Mouse (Mus musculus) limb, embryonic 11.5 days (tissue): Measurements from ENCODE around the gene Kif6. TPM values are rescaled to one million over a fixed set of nuclear protein-coding genes. Genes with fewer than 3 reads are reported as not detected.
A peak's percentile ranks its signal among the peaks of the same experiment; 100 is the strongest.

Source experiments
- ATAC-seq: fragments of 200-750 bp; cut with Nextera tagmentation; 2 replicates; pipeline ENCODE4 v1.8.0; 2017; ENCODE audit warnings: low read depth; ENCODE audit not compliant: insufficient number of reproducible peaks, low FRiP score, low TSS enrichment
- DNase-seq: peaks from one replicate; pipeline ENCODE4 v3.0.0-alpha.2; 2015; ENCODE audit warnings: low spot score
- H3K27ac ChIP-seq: fragments of 300-500 bp; sonication (generic); replicated peaks from 2 replicates; pipeline ENCODE4 v1.5.1; 2014; ENCODE audit warnings: low read depth, mild to moderate bottlenecking, low read length
- H3K27me3 ChIP-seq: fragments of 300-500 bp; sonication (generic); 2 replicates; pipeline ENCODE4 v1.6.1; 2014; ENCODE audit warnings: mild to moderate bottlenecking, low read length, mixed read lengths; ENCODE audit not compliant: control insufficient read depth, insufficient read depth
- H3K36me3 ChIP-seq: fragments of 300-500 bp; sonication (generic); 2 replicates; pipeline ENCODE4 v1.6.1; 2014; ENCODE audit warnings: mild to moderate bottlenecking, low read length, moderate library complexity, mixed read lengths; ENCODE audit not compliant: control insufficient read depth, insufficient read depth
- H3K4me1 ChIP-seq: fragments of 300-500 bp; sonication (generic); 2 replicates; pipeline ENCODE4 v1.6.1; 2014; ENCODE audit warnings: low read length, mixed read lengths; ENCODE audit not compliant: control insufficient read depth, insufficient read depth
- H3K4me2 ChIP-seq: fragments of 300-500 bp; sonication (generic); 2 replicates; pipeline ENCODE4 v1.6.1; 2014; ENCODE audit warnings: low read depth, mild to moderate bottlenecking, moderate library complexity; ENCODE audit not compliant: severe bottlenecking
- H3K4me3 ChIP-seq: fragments of 300-500 bp; sonication (generic); 2 replicates; pipeline ENCODE4 v1.5.1; 2014; ENCODE audit warnings: low read depth, low read length
- H3K9ac ChIP-seq: fragments of 300-500 bp; sonication (generic); 2 replicates; pipeline ENCODE4 v1.6.1; 2014; ENCODE audit warnings: mild to moderate bottlenecking, low read length
- H3K9me3 ChIP-seq: fragments of 300-500 bp; sonication (generic); 2 replicates; pipeline ENCODE4 v1.6.1; 2016; ENCODE audit warnings: low read length; ENCODE audit not compliant: control insufficient read depth
- WGBS: fragments of 180-500 bp; shearing (Covaris S2); extraction: QIAGEN DNeasy Blood & Tissue Kit; methylation state at CpG from one replicate; pipeline ENCODE4 v1.1.7; 2014; 5-methylcytosine and 5-hydroxymethylcytosine counted together
- polyA plus RNA-seq: library from polyadenylated mRNA; unstranded; fragments of >200 nt; fragmentation: Nextera tagmentation; extraction: Ambion mirVana; gene quantifications from 2 replicates; pipeline ENCODE4 v1.2.1, GENCODE M21; 2014

Gene Kif6
- polyA plus RNA-seq, 1 experiment from 2014 or later = 4.9 TPM

DNA sequence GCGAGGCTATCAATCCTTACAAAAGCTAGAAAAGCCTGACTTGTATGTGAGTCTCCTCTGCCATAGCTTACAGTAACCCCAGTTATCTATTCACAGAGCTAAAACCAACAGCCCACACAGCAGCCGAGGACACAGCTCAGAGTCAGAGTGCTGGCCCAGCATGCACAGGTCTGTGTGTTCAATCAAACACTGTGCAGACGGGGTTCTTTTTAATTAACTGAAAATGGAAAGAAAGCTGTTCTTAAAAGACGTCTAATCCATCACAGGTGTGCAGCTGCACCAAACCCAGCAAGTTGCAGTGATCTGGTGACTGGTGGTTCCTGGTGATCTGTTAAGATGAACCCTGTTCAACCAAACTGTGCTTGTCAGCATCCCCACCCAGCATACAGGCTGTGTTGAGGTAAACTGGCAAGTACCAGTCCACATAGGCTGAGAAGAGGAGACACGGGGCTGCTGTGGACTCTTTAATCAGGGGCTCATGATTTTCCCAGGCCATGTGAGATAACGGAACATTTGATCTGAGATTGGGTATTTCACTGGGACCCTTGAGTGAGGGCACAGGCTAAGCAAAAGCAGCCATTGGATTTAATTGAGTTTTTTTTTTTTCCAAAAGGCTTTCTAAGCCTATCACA lies 193.9 kb downstream of the Kif6 start:
- Histone ChIP-seq H3K4me2 (no peak overlapping the region), H3K9me3 (no peaks in the 10 kb centered on the region), H3K36me3 (no peaks in the 10 kb centered on the region), H3K27me3 (no peaks in the 10 kb centered on the region), H3K4me3 (no peak overlapping the region), H3K9ac (no peak overlapping the region), H3K27ac (peak overlapping the region; percentile 77), H3K4me1 (peaks cover 16% of the 10 kb centered on the region)
- 23% methylated on average over 6 of the region's 6 CpGs for WGBS
- ATAC-seq (peak; percentile 26; the same call in 1 of the 2 replicates), DNase-seq (peak; percentile 42)

DNA sequence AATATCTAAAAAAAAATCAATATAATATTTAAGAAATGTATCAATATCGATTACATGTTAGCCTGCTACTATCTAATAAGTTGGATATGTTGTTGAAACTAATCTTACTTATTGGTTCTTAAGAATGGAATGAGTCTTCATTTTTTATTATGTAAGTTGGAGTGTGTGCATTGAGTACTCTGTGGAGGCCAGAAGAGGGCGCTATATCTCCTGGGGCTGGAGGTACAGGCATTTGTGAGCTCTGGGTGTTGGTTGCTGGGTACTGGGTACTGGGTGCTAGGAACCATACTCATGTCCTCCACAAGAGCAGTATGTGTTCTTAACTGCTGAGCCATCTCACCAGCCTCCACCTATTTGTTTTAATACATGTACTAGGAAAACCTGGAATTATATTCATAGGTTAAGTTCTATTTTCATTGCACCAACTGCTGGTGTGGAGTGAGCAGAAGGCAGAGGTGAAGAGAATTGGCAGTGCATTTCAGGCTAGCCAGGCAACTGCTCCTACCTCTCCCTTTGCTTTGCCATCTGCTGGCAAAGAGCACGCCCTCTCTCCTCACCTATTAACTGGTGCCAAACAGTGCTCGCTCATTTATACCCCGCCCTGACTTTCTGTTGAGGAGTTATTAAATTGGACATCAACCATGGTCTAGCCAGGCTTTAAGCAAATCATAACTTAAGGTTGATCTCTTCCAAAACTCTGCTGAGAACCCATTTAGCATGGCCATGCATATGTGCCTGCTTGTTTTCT lies 199.1 kb downstream of the Kif6 start:
- WGBS = 90% methylated on average over 5 of the region's 5 CpGs
- H3K4me2 ChIP-seq = no peak overlapping the region
- no peaks in the 10 kb centered on the region for H3K9me3 ChIP-seq
- H3K36me3 ChIP-seq = no peaks in the 10 kb centered on the region
- H3K4me1 ChIP-seq = peaks cover 18% of the 10 kb centered on the region
- H3K27ac ChIP-seq = no peak overlapping the region
- DNase-seq (no peak), ATAC-seq (no peak)
- no peak overlapping the region for H3K9ac ChIP-seq
- no peak overlapping the region for H3K4me3 ChIP-seq
- H3K27me3 ChIP-seq = no peaks in the 10 kb centered on the region

DNA sequence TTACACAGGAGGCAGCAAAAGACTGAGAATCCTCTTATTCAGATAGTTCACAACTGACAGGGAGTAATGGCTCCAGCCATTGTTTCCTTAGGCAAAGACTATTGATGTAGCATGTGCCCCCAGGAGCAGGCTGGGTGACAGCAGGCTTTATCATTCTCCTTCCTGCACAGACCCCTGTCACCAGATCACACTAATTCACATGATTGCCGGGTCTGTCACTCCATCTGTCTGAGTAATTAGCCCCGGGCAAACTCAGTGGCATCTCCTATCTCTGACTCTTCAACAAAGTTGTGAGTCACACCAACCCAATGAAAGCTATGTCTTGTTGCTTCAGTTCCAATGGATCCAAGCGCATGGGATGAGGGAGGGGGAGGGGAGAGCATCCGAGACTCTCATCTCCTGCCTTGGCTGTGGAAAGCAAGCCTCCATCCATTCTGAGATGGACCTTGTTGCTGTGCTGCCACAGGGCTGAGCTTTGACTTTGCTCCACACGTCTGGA lies 201.2 kb downstream of the Kif6 start:
- Histone ChIP-seq H3K4me3 (no peak overlapping the region), H3K27ac (peak overlapping the region; percentile 77), H3K27me3 (no peaks in the 10 kb centered on the region), H3K9ac (no peak overlapping the region), H3K4me1 (peaks cover 14% of the 10 kb centered on the region), H3K4me2 (no peak overlapping the region), H3K36me3 (no peaks in the 10 kb centered on the region), H3K9me3 (no peaks in the 10 kb centered on the region)
- DNase-seq = peak; percentile 50
- WGBS = 8% methylated on average over 5 of the region's 5 CpGs
- ATAC-seq = peak; percentile 59; the same call in 1 of the 2 replicates

DNA sequence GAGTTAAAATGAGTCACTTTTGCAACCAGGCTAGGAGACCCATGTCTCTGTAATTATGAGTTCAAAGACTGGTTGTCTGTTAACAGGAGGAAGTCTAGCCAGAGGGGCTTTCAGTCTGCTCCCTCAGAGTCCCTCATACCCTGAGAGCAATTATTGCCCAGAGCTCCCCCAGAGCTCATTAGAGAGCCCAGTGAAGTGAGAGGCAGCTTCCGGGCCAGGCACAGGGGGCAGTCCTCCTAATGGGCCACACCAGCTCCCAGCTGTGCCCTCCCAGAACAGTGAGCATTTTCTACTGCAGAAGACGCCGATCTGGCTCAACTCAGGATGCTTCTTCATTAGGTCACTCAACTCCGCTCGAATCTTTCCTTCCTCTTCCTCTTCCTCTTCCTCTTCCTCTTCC lies 201.8 kb downstream of the Kif6 start:
- Histone ChIP-seq H3K4me2 (peak overlapping the region; percentile 12; the same call in 1 of the 2 replicates), H3K36me3 (no peaks in the 10 kb centered on the region), H3K27ac (peak overlapping the region; percentile 77), H3K27me3 (no peaks in the 10 kb centered on the region), H3K4me1 (peaks cover 14% of the 10 kb centered on the region), H3K9ac (no peak overlapping the region), H3K9me3 (no peaks in the 10 kb centered on the region), H3K4me3 (no peak overlapping the region)
- 11% methylated on average over 5 of the region's 5 CpGs for WGBS
- ATAC-seq (peak; percentile 87), DNase-seq (peak; percentile 80)

DNA sequence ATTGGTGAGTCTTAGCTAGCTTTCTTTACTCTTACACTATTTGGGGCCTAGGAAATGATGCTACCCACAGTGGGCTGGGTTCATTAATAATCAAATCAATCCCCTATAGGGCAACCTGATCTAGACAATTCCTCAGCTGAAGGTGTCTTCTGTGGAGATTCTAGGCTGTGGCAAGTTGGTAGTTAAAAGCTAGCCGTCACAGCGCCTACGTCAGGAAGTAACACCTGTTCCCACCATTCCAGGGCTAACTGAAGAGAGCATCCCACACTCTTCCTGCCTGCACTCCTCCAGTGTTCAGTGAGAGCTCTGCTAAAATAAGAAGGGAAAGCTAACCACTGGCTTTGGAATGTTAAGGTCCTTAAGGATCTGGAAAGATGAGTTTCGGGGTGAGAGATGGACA lies 205.3 kb downstream of the Kif6 start:
- Histone ChIP-seq H3K4me1 (peaks cover 14% of the 10 kb centered on the region), H3K4me3 (no peak overlapping the region), H3K9me3 (no peaks in the 10 kb centered on the region), H3K4me2 (no peak overlapping the region), H3K9ac (no peak overlapping the region), H3K36me3 (no peaks in the 10 kb centered on the region), H3K27me3 (no peaks in the 10 kb centered on the region), H3K27ac (no peak overlapping the region)
- DNase-seq (no peak), ATAC-seq (no peak)
- 81% methylated on average over 4 of the region's 4 CpGs for WGBS

DNA sequence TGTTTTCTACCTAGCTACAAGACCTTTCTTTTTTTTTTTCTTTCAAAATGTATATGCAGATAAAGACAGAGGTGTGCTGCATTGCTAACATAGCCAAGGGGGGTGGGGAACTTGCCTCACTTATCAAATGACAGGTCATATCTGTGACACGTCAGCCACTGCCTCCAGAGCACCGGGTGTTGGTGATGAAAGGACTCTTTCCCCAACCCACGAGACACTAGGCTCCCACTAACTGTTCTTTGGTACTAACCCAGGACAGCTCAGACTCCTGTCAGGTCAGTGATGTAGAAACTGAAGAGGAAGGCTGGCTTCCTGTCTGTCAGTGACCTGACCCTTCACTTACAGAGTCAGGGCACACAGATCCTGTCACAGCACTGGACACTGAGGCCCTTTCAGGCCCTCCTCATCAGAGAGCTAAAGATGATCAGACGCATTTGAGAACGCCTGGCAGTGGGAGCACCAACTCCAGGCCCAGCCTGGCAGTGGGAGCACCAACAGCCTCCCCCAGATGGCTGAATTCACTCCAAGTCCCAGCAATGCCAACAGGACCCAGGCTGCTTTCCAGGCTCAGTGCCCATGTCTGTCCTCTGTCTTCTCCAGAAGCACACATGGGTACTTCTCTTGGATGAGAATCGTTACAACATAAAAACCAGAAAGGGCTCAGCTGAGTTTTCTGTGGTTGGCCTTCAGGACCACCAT lies 209.4 kb downstream of the Kif6 start:
- WGBS = 37% methylated on average over 6 of the region's 6 CpGs
- H3K27ac ChIP-seq = no peak overlapping the region; the same call in 1 of the 2 replicates

DNA sequence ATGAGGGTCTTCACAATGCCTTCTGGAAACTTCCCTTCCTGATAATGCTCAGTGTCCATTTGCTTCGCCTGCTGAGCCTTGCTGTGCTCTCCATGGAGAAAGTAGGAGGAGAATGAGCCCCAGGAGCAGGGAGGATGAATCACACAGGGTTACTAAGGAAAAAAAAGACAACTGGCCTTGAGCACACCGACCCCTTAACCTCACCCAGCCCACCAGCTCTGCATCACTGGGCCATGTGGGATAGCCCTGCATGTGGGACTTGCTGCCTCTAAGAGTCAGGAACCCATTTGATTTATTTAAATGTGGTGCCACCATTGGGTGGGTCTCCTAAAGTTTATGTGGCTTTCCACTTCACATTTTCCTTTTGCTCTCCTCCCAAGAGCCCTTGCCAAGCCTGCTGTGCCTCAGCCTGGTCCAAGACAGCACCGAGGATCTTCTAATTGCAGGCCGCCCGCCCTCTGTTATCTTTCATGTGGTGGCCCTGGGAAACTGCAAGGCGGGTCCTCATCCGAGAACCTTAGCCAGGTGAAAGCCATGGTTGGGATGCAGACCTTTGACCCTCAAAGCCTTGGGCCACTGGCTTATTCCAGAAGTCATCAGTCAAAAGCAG lies 210.0 kb downstream of the Kif6 start:
- ATAC-seq = no peak
- Histone ChIP-seq H3K9ac (no peak overlapping the region), H3K27ac (no peak overlapping the region), H3K9me3 (no peaks in the 10 kb centered on the region), H3K4me2 (no peak overlapping the region), H3K4me3 (no peak overlapping the region), H3K36me3 (no peaks in the 10 kb centered on the region), H3K4me1 (no peaks in the 10 kb centered on the region), H3K27me3 (no peaks in the 10 kb centered on the region)
- 79% methylated on average over 7 of the region's 7 CpGs for WGBS
- DNase-seq = no peak

More for the DNA sequence above, 209.4 kb downstream of the Kif6 start:
- Histone ChIP-seq H3K27me3 (no peaks in the 10 kb centered on the region), H3K36me3 (no peaks in the 10 kb centered on the region), H3K9me3 (no peaks in the 10 kb centered on the region), H3K4me1 (no peaks in the 10 kb centered on the region), H3K4me3 (no peak overlapping the region), H3K9ac (no peak overlapping the region), H3K4me2 (no peak overlapping the region)
- no peak for ATAC-seq
- DNase-seq = no peak

DNA sequence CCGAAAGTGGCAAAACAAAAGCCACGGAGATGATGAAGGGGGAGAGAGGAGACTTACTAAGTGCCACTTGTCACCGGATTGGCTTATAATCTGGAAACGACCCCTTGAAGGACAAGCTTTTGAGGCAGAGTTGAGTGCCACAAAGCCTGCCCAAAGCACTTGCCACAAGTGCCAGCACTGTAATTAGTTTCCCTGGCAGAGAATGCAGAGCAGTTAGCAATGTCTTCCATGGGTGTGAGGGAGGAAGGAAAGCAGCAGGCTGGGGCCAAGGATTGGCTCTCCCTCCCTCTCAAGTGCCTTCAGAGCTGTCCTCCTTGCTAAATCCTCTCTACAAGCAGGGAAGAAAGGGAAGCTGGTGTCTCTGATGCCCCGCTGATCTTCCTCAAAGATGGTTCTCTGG lies 210.9 kb downstream of the Kif6 start:
- no peak for DNase-seq
- Histone ChIP-seq H3K36me3 (no peaks in the 10 kb centered on the region), H3K4me2 (no peak overlapping the region), H3K27ac (no peak overlapping the region), H3K4me1 (0 out of 2 replicates have a peak, but pooled peaks cover 4% of the 10 kb centered on the region), H3K9ac (no peak overlapping the region), H3K9me3 (no peaks in the 10 kb centered on the region), H3K27me3 (no peaks in the 10 kb centered on the region), H3K4me3 (no peak overlapping the region)
- ATAC-seq = no peak
- 93% methylated on average over 5 of the region's 5 CpGs for WGBS
